Mouse (Mus musculus): ENCODE results near the gene Gng3. TPM values are rescaled to one million over a fixed set of nuclear protein-coding genes. Genes with fewer than 3 reads are reported as not detected.
"Not testable (repeated sequence)": the region's sequence is repeated elsewhere in the genome, so short reads cannot be mapped to it uniquely, and the experiment has no call there.

Gng3 gene
- polyA plus RNA-seq, 1 experiment from 2014 or later: 3.0 TPM

DNA sequence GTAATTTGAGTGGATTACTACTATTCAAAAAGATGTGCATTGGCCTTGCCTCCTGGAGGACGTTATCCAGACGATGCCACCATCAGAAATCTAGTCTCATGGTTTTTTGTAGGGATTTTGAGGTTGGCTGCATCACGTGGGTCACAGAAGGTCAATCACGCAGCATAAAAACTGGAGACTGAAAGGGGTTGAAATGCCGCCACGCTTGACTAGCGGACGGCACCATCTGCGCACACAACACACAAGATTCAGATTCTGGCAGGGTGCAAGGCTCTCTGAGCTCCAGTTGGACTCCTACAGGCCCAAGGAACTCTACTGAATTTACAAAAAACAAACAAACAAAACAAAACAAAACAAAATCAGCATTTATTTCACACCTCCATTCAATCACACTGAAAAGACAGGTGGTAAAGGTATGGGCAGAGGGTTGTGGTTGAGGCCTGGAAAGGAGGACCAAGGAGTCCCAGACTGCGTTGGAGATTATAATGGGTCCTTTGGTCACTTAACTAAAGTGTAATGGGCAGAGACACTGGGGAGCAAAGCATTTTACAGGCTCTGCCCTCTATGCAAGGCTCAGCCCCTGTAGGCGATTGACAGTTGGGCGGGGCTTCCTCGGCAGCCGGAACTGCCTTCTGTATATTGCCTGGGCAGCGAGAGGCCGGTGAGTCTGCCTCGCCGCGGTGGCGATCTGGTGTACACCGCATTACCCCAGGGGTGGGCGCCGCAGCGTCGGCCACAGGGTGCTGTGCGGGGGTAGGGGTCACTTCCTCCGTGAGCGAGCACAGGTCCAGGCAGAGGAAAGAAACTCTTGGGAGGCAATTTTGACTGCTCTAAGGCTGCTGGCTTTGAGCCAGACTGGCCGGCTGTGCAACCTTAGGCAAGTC, 1.2 kb upstream of the Gng3 start:
- Histone ChIP-seq H3K27ac (no peak overlapping the region), H3K9ac (peak overlapping the region; percentile 39; the same call in 1 of the 2 replicates), H3K36me3 (peaks cover 17% of the 10 kb centered on the region), H3K4me2 (peak overlapping the region; percentile 61), H3K9me3 (no peaks in the 10 kb centered on the region), H3K4me3 (peak overlapping the region; percentile 43), H3K27me3 (no peaks in the 10 kb centered on the region), H3K4me1 (peaks cover 32% of the 10 kb centered on the region)
- 24% methylated on average over 29 of the region's 29 CpGs for WGBS
- ATAC-seq (ENCODE audit: insufficient number of reproducible peaks, low FRiP score, low TSS enrichment, low read depth): no peak

GRCm38 (mm10) chr19:8838041-8838730, 808 bp downstream of the Gng3 start:
- peak overlapping the region; percentile 57 for H3K4me3 ChIP-seq
- peak overlapping the region; percentile 80 for H3K4me2 ChIP-seq
- WGBS: 19% methylated on average over 15 of the region's 15 CpGs
- H3K4me1 ChIP-seq: peaks cover 32% of the 10 kb centered on the region
- peak overlapping the region; percentile 98 for H3K27ac ChIP-seq
- H3K9me3 ChIP-seq: no peaks in the 10 kb centered on the region
- H3K27me3 ChIP-seq: no peaks in the 10 kb centered on the region
- H3K9ac ChIP-seq: peak overlapping the region; percentile 64; the same call in 1 of the 2 replicates
- ATAC-seq (ENCODE audit: insufficient number of reproducible peaks, low FRiP score, low TSS enrichment, low read depth): no peak
- H3K36me3 ChIP-seq: peaks cover 34% of the 10 kb centered on the region

DNA sequence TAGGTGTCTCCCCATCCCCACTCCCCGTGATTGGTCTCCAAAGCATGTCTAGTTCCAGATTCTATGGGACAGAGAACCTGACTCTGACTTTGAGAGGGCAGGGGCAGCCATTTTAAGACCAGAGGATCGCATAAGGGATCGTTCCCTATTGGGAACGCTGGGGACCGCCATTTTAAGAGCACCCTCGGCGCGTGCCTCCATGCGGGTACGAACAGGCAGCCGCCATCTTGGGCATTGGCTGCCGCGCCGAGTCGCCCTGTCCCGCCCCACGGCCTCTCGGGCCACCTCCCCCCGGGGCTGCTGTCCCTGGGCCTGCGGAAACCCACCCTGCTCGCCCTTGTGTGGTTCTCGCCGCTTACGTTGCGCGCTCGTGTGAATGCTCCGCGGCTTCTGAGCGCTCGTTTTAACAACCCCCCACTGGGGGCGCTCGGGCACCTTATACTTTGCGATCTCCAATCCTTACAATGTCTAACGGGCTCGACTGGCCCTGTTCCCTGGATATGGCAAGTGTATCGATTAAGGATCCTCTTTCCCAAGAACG, 1.7 kb downstream of the Gng3 start, which contains the start of gene Bscl2:
TSS of gene Bscl2 (plus strand) at position 217 of the 541 bp plus-strand sequence.
- H3K4me3 ChIP-seq: peak within 1 kb of the TSS; percentile 57
- no peaks in the 10 kb centered on the region for H3K27me3 ChIP-seq
- WGBS: 1% methylated on average over 36 of the region's 38 CpGs
- H3K36me3 ChIP-seq: peaks cover 35% of the 10 kb centered on the region
- peaks cover 32% of the 10 kb centered on the region for H3K4me1 ChIP-seq
- H3K9me3 ChIP-seq: no peaks in the 10 kb centered on the region
- H3K4me2 ChIP-seq: peak within 1 kb of the TSS; percentile 80
- peak; percentile 77 for ATAC-seq (ENCODE audit: insufficient number of reproducible peaks, low FRiP score, low TSS enrichment, low read depth)
- peak within 1 kb of the TSS; percentile 64 for H3K9ac ChIP-seq
- H3K27ac ChIP-seq: peak within 1 kb of the TSS; percentile 98

DNA sequence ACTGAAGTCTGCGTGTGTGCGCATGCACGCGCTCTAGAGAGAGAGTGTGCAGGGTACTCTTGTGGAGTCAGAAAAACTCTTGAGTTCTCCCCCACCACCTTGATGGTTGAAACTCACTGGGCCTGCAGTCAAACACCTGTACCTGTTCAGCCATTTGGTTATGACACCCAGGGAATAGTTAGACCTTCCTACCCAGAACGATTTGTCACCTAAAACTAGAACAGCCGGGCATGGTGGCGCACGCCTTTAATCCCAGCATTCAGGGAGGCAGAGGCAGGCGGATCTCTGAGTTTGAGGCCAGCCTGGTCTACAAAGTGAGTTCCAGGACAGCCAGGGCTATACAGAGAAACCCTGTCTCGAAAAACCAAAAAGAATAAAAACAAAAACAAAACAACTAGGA, 2.7 kb downstream of the Gng3 start:
- not testable (repeated sequence) for H3K9me3 ChIP-seq; H3K9ac ChIP-seq; H3K4me2 ChIP-seq; H3K27me3 ChIP-seq; ATAC-seq (ENCODE audit: insufficient number of reproducible peaks, low FRiP score, low TSS enrichment, low read depth); H3K4me3 ChIP-seq
- Histone ChIP-seq H3K4me1 (peaks cover 30% of the 10 kb centered on the region), H3K36me3 (peaks cover 45% of the 10 kb centered on the region), H3K27ac (peak overlapping the region; percentile 98; the same call in 1 of the 2 replicates)
- WGBS: 93% methylated on average over 10 of the region's 10 CpGs

DNA sequence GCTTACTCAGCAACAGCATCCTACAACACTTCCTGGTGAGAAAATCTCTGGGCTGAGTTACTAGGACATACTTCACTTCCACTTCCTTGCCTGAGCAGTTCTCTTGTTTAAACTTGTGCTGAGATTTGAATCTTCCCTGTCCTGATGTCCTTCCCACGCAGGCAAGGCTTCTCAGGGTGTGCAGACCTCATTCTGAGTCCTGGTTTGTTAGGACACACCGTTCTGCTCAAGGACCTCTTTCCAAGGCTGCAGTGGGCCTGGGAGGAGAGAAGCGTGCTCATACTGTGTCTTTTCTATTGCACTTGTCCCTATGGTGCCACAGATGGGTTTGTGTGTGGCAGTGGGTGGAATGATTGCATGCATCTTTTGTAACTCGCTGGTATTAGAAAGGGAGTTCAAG, 6.0 kb downstream of the Gng3 start:
- 89% methylated on average over 4 of the region's 4 CpGs for WGBS
- H3K4me2 ChIP-seq: no peak overlapping the region
- no peak overlapping the region for H3K4me3 ChIP-seq
- ATAC-seq (ENCODE audit: insufficient number of reproducible peaks, low FRiP score, low TSS enrichment, low read depth): no peak
- H3K27me3 ChIP-seq: no peaks in the 10 kb centered on the region
- no peak overlapping the region for H3K9ac ChIP-seq
- H3K9me3 ChIP-seq: no peaks in the 10 kb centered on the region
- peaks cover 73% of the 10 kb centered on the region for H3K36me3 ChIP-seq
- no peaks in the 10 kb centered on the region for H3K4me1 ChIP-seq
- H3K27ac ChIP-seq: no peak overlapping the region

GRCm38 (mm10) chr19:8831262-8831661, 7.7 kb downstream of the Gng3 start:
- Histone ChIP-seq H3K27me3 (no peaks in the 10 kb centered on the region), H3K9me3 (no peaks in the 10 kb centered on the region), H3K9ac (no peak overlapping the region), H3K36me3 (peaks cover 91% of the 10 kb centered on the region), H3K27ac (no peak overlapping the region), H3K4me3 (no peak overlapping the region), H3K4me1 (no peaks in the 10 kb centered on the region), H3K4me2 (no peak overlapping the region)
- no peak for ATAC-seq (ENCODE audit: insufficient number of reproducible peaks, low FRiP score, low TSS enrichment, low read depth)
- 83% methylated on average over 11 of the region's 11 CpGs for WGBS

DNA sequence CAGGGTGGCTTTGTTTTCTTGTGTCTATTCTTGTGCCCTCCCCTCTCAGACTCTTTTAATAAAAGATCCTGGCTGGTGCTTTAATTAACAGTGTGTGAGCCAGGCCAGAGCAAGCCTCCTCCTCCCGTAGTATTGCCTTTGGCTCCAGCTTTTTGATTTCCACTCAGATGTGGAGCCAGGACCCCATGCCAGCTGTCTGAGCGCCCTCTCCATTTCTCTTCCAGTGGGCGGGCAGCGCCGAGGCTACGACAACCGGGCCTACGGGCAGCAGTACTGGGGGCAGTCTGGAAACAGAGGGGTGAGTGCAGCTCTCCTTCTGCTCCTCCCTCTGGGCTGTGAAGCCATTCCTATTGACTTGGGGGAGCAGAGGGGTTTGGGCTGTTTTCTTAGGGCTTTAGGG, 8.3 kb downstream of the Gng3 start:
- Histone ChIP-seq H3K4me1 (no peaks in the 10 kb centered on the region), H3K4me2 (no peak overlapping the region), H3K27ac (no peak overlapping the region), H3K27me3 (no peaks in the 10 kb centered on the region), H3K9ac (no peak overlapping the region), H3K9me3 (no peaks in the 10 kb centered on the region), H3K36me3 (peaks cover 97% of the 10 kb centered on the region), H3K4me3 (no peak overlapping the region)
- no peak for ATAC-seq (ENCODE audit: insufficient number of reproducible peaks, low FRiP score, low TSS enrichment, low read depth)
- WGBS: 84% methylated on average over 8 of the region's 8 CpGs

GRCm38 (mm10) chr19:8829660-8830059, 9.3 kb downstream of the Gng3 start, which contains the start of gene AC129217.1:
TSS of gene AC129217.1 (plus strand) at chr19:8829773.
- Histone ChIP-seq H3K9me3 (no peaks in the 10 kb centered on the region), H3K4me2 (no peak within 1 kb of the TSS), H3K9ac (no peak within 1 kb of the TSS), H3K36me3 (peaks cover 96% of the 10 kb centered on the region), H3K4me3 (no peak within 1 kb of the TSS), H3K27ac (no peak within 1 kb of the TSS), H3K4me1 (no peaks in the 10 kb centered on the region), H3K27me3 (no peaks in the 10 kb centered on the region)
- no peak for ATAC-seq (ENCODE audit: insufficient number of reproducible peaks, low FRiP score, low TSS enrichment, low read depth)
- 89% methylated on average over 8 of the region's 8 CpGs for WGBS

GRCm38 (mm10) chr19:8822696-8823095, 16.3 kb downstream of the Gng3 start:
- Histone ChIP-seq H3K9ac (no peak overlapping the region), H3K36me3 (peaks cover 49% of the 10 kb centered on the region), H3K27ac (no peak overlapping the region), H3K27me3 (no peaks in the 10 kb centered on the region), H3K9me3 (no peaks in the 10 kb centered on the region), H3K4me3 (peak overlapping the region; percentile 82), H3K4me2 (peak overlapping the region; percentile 66), H3K4me1 (peaks cover 23% of the 10 kb centered on the region)
- no peak for ATAC-seq (ENCODE audit: insufficient number of reproducible peaks, low FRiP score, low TSS enrichment, low read depth)
- 81% methylated on average over 8 of the region's 8 CpGs for WGBS

GRCm38 (mm10) chr19:8821146-8821545, 17.8 kb downstream of the Gng3 start:
- ATAC-seq (ENCODE audit: insufficient number of reproducible peaks, low FRiP score, low TSS enrichment, low read depth): no peak
- peaks cover 34% of the 10 kb centered on the region for H3K4me1 ChIP-seq
- under 1% methylated on average over 7 of the region's 7 CpGs for WGBS
- no peaks in the 10 kb centered on the region for H3K27me3 ChIP-seq
- H3K9ac ChIP-seq: peak overlapping the region; percentile 96
- H3K27ac ChIP-seq: peak overlapping the region; percentile 100; the same call in 1 of the 2 replicates
- peak overlapping the region; percentile 66 for H3K4me2 ChIP-seq
- H3K4me3 ChIP-seq: peak overlapping the region; percentile 82
- H3K9me3 ChIP-seq: no peaks in the 10 kb centered on the region
- peaks cover 36% of the 10 kb centered on the region for H3K36me3 ChIP-seq

DNA sequence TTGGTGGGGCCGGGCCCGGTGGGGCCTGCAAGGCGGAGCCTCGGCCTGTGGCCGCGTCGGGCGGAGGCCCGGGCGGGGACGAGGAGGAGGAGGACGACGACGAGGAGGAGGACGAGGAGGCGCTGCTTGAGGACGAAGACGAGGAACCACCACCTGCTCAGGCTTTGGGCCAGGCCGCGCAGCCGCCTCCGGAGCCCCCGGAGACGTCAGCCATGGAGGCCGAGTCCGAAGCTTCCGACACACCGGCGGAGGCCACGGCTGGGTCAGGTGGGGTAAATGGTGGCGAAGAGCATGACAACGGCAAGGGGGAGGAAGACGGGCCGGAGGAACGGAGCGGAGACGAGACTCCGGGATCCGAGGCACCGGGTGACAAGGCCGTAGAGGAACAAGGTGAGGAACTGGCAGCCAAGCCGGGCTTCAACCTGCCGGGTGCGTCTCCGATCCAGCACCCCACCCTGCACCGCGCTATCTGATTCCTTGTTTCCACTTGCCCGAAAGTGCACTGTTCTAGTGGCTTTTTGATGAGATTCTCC, 18.5 kb downstream of the Gng3 start:
- peak overlapping the region; percentile 82 for H3K4me3 ChIP-seq
- H3K9me3 ChIP-seq: no peaks in the 10 kb centered on the region
- peak overlapping the region; percentile 96 for H3K9ac ChIP-seq
- no peak for ATAC-seq (ENCODE audit: insufficient number of reproducible peaks, low FRiP score, low TSS enrichment, low read depth)
- peak overlapping the region; percentile 100 for H3K27ac ChIP-seq
- H3K27me3 ChIP-seq: no peaks in the 10 kb centered on the region
- H3K4me2 ChIP-seq: peak overlapping the region; percentile 66
- 0% methylated on average over 46 of the region's 48 CpGs for WGBS
- H3K36me3 ChIP-seq: peaks cover 35% of the 10 kb centered on the region
- peaks cover 37% of the 10 kb centered on the region for H3K4me1 ChIP-seq

Data from limb, embryonic 15.5 days (tissue).